Mouse (Mus musculus) neural tube, embryonic 12.5 days (tissue): Measurements from ENCODE around the gene Magi2. TPM values are rescaled to one million over a fixed set of nuclear protein-coding genes. Genes with fewer than 3 reads are reported as not detected.
A peak's percentile ranks its signal among the peaks of the same experiment; 100 is the strongest.

ENCODE experiments used
- ATAC-seq: fragments of 200-750 bp; cut with Nextera tagmentation; 2 replicates; pipeline ENCODE4 v1.8.0; 2017; ENCODE audit warnings: low read depth, mild to moderate bottlenecking, moderate TSS enrichment, moderate library complexity; ENCODE audit not compliant: low FRiP score
- H3K27ac ChIP-seq: fragments of 300-500 bp; sonication (generic); 2 replicates; pipeline ENCODE4 v1.5.1; 2016
- H3K27me3 ChIP-seq: fragments of 300-500 bp; sonication (generic); replicated peaks from 2 replicates; pipeline ENCODE4 v1.6.1; 2016; ENCODE audit warnings: mild to moderate bottlenecking
- H3K36me3 ChIP-seq: fragments of 300-500 bp; sonication (generic); 2 replicates; pipeline ENCODE4 v1.6.1; 2016; ENCODE audit warnings: mild to moderate bottlenecking
- H3K4me1 ChIP-seq: fragments of 300-500 bp; sonication (generic); 2 replicates; pipeline ENCODE4 v1.6.1; 2016
- H3K4me2 ChIP-seq: fragments of 300-500 bp; sonication (generic); replicated peaks from 2 replicates; pipeline ENCODE4 v1.6.1; 2016; ENCODE audit warnings: mild to moderate bottlenecking
- H3K4me3 ChIP-seq: fragments of 300-500 bp; sonication (generic); 2 replicates; pipeline ENCODE4 v1.5.1; 2016
- H3K9ac ChIP-seq: fragments of 300-500 bp; sonication (generic); 2 replicates; pipeline ENCODE4 v1.6.1; 2016; ENCODE audit warnings: mild to moderate bottlenecking
- H3K9me3 ChIP-seq: fragments of 300-500 bp; sonication (generic); 2 replicates; pipeline ENCODE4 v1.6.1; 2016; ENCODE audit warnings: mild to moderate bottlenecking
- WGBS: fragments of 180-500 bp; shearing (Covaris S2); methylation state at CpG from one replicate; pipeline ENCODE4 v1.1.7; 2016; 5-methylcytosine and 5-hydroxymethylcytosine counted together
- polyA plus RNA-seq: library from polyadenylated mRNA; unstranded; fragments of >200 nt; fragmentation: Nextera tagmentation; extraction: Ambion mirVana; gene quantifications from 2 replicates; pipeline ENCODE4 v1.2.1, GENCODE M21; 2016

The Magi2 gene
- polyA plus RNA-seq, 1 experiment from 2014 or later: 15.2 TPM

- 56% methylated on average over 10 of the region's 10 CpGs for WGBS
- no peak overlapping the region for H3K4me3 ChIP-seq
- H3K36me3 ChIP-seq: no peaks in the 10 kb centered on the region
- H3K9ac ChIP-seq: no peak overlapping the region
- peak; percentile 42; the same call in 1 of the 2 replicates for ATAC-seq
- H3K4me1 ChIP-seq: peaks cover 4% of the 10 kb centered on the region
- H3K9me3 ChIP-seq: no peaks in the 10 kb centered on the region
- H3K27me3 ChIP-seq: no peaks in the 10 kb centered on the region
- no peak overlapping the region for H3K27ac ChIP-seq
- H3K4me2 ChIP-seq: no peak overlapping the region
Observed at GRCm38 (mm10) chr5:20140662-20141444, 914.0 kb downstream of the Magi2 start.

DNA sequence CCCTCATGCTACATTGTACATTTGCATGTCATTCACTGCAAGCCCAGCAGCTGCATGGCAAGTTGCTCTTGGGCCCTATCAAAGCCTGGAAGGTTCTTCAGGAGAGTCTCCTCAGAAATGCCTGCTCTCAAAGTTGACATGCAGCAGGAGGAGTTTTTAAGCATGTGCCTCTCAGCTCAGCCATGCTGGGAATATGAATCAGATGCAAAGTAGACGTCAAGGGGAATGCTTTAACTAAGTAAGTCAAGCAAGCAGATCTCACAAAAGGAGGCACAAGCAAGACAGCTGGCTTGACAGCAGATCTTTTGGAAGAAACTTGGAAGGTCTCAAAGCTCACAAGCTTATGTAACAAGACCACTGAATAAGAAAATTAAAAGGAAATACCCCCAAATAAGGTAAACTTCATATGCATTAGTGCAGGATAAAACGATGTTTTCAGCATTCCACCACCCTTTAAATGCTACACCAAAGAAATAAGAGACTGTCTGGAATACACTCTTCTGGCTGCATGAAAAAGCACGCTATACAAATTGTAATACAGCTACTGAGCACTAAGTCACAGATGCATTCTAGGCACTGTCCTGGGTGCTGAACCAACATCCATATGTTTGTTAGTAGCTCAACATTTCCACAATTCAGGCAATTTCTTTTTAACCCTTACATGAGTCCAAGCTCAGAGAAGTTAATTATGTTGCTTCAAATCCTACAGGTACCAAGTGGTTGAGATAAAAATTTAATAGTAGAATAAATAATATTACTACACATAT lies 926.7 kb downstream of the Magi2 start:
- H3K9me3 ChIP-seq: no peaks in the 10 kb centered on the region
- 50% methylated on average over 3 of the region's 3 CpGs for WGBS
- no peaks in the 10 kb centered on the region for H3K27me3 ChIP-seq
- H3K4me2 ChIP-seq: no peak overlapping the region
- no peak overlapping the region for H3K9ac ChIP-seq
- H3K4me1 ChIP-seq: no peaks in the 10 kb centered on the region
- no peak for ATAC-seq
- H3K4me3 ChIP-seq: no peak overlapping the region
- H3K36me3 ChIP-seq: no peaks in the 10 kb centered on the region
- no peak overlapping the region for H3K27ac ChIP-seq

- WGBS: 13% methylated on average over 5 of the region's 5 CpGs
Observed at GRCm38 (mm10) chr5:20196765-20197164, 969.9 kb downstream of the Magi2 start.

DNA sequence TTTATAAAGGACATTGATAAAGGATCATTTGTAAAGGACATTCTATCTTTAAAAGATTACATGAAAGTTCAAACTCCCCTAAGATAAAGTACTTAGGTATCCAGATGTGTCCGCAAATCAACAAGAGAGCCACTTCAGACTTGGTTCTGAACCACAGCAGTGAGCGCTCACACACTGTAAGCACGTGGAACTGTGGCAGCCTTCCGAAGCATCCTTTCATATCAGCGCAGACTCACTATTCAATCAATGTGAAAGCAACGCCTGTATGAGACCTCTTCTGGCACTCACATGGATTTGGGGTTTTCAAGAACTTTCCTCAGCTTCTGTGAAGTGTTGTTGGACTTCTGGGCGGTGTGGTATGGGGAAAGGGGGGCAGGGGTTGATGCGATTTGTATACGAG lies 970.6 kb downstream of the Magi2 start:
- no peaks in the 10 kb centered on the region for H3K27me3 ChIP-seq
- peak; percentile 79 for ATAC-seq
- peaks cover 13% of the 10 kb centered on the region for H3K4me1 ChIP-seq
- no peak overlapping the region for H3K4me2 ChIP-seq
- no peak overlapping the region for H3K27ac ChIP-seq
- H3K36me3 ChIP-seq: no peaks in the 10 kb centered on the region
- H3K4me3 ChIP-seq: no peak overlapping the region
- H3K9ac ChIP-seq: no peak overlapping the region
- WGBS: 61% methylated on average over 9 of the region's 9 CpGs
- no peaks in the 10 kb centered on the region for H3K9me3 ChIP-seq

More at GRCm38 (mm10) chr5:20196765-20197164, 969.9 kb downstream of the Magi2 start:
- peak; percentile 96 for ATAC-seq
- H3K9ac ChIP-seq: 0 out of 2 replicates have a peak overlapping the region, but pooled peaks have one; percentile 8
- no peaks in the 10 kb centered on the region for H3K9me3 ChIP-seq
- H3K4me2 ChIP-seq: peak overlapping the region; percentile 22; the same call in 1 of the 2 replicates
- H3K4me1 ChIP-seq: peaks cover 13% of the 10 kb centered on the region
- no peaks in the 10 kb centered on the region for H3K27me3 ChIP-seq
- H3K27ac ChIP-seq: peak overlapping the region; percentile 42; the same call in 1 of the 2 replicates
- H3K36me3 ChIP-seq: no peaks in the 10 kb centered on the region
- no peak overlapping the region for H3K4me3 ChIP-seq

- H3K27me3 ChIP-seq: no peaks in the 10 kb centered on the region
- WGBS: 71% methylated on average over 1 of the region's 1 CpGs
- peaks cover 13% of the 10 kb centered on the region for H3K4me1 ChIP-seq
- no peak overlapping the region for H3K9ac ChIP-seq
- no peaks in the 10 kb centered on the region for H3K36me3 ChIP-seq
- no peak for ATAC-seq
- H3K27ac ChIP-seq: no peak overlapping the region
- no peak overlapping the region for H3K4me3 ChIP-seq
- H3K9me3 ChIP-seq: no peaks in the 10 kb centered on the region
- no peak overlapping the region for H3K4me2 ChIP-seq
Observed at GRCm38 (mm10) chr5:20201348-20201747, 974.5 kb downstream of the Magi2 start.

- 93% methylated on average over 2 of the region's 2 CpGs for WGBS
- Histone ChIP-seq H3K9me3 (no peaks in the 10 kb centered on the region), H3K4me3 (no peak overlapping the region), H3K36me3 (no peaks in the 10 kb centered on the region), H3K4me1 (no peaks in the 10 kb centered on the region), H3K4me2 (no peak overlapping the region), H3K27ac (no peak overlapping the region), H3K27me3 (no peaks in the 10 kb centered on the region), H3K9ac (no peak overlapping the region)
- ATAC-seq: no peak
Observed at GRCm38 (mm10) chr5:20208110-20208509, 981.3 kb downstream of the Magi2 start.

DNA sequence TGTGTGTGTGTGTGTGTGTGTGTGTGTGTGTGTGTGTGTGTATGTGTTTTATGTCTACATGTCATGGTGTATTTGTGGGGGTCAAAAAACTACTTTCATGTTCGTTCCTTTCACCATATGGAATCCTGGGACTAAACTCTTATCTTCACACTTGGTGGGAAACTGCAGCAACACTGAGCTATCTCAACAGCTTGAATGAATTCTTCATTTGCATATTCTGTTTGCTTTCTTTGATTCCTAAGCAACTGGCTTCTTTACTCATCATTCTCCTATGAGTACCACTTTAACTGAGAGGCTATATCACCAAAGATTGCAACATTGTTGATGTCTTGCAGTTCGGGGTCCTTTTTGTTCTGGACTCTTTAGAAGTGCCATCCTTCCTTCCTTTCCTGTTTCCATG lies 986.5 kb downstream of the Magi2 start:
- Histone ChIP-seq H3K9me3 (no peaks in the 10 kb centered on the region), H3K36me3 (no peaks in the 10 kb centered on the region), H3K4me2 (no peak overlapping the region), H3K9ac (no peak overlapping the region), H3K27me3 (no peaks in the 10 kb centered on the region), H3K27ac (no peak overlapping the region), H3K4me1 (no peaks in the 10 kb centered on the region), H3K4me3 (no peak overlapping the region)
- 71% methylated on average over 2 of the region's 2 CpGs for WGBS
- no peak for ATAC-seq

DNA sequence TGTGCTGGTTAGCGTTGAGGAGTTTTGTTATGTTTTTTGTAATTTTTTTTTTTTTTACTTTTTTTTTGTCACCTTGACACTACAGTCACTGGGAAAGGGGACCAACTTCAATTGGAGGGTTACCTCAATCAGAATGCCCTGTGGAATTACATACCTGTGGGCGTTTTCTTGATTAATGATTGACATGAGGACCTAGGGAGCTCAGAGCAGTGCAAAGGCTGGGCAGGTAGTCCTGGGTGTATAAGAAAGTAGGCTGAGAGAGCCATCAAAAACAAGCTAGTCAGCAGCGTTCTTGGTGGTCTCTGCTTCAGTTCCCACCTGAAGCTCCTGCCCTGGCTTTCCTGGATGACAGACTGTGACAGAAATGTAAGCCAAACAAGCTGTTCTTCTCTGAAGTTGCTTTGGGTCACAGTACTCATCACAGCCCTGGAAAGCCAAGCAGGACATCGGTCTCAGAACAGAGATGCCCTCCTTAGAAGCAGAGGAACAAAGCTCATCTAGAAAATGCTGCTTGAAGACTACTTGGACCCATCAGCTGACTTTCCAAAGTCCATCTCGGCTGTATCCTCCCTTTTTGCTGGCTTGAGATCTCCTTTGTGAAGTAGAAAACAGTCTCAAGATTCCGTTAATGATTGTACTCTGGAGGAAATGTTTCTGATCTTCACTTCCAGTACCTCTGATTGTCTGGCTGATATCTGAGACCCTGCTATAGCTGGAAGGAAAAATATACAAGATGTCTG lies 999.8 kb downstream of the Magi2 start:
- ATAC-seq: no peak
- Histone ChIP-seq H3K36me3 (no peaks in the 10 kb centered on the region), H3K9me3 (no peaks in the 10 kb centered on the region), H3K9ac (no peak overlapping the region), H3K4me2 (no peak overlapping the region), H3K27ac (no peak overlapping the region), H3K4me3 (no peak overlapping the region), H3K27me3 (no peaks in the 10 kb centered on the region), H3K4me1 (peaks cover 3% of the 10 kb centered on the region; the same call in 1 of the 2 replicates)
- 86% methylated on average over 6 of the region's 6 CpGs for WGBS

- H3K9ac ChIP-seq: no peak overlapping the region
- H3K36me3 ChIP-seq: no peaks in the 10 kb centered on the region
- no peak overlapping the region for H3K27ac ChIP-seq
- H3K9me3 ChIP-seq: no peaks in the 10 kb centered on the region
- peak overlapping the region; percentile 34 for H3K4me2 ChIP-seq
- no peaks in the 10 kb centered on the region for H3K27me3 ChIP-seq
- peaks cover 3% of the 10 kb centered on the region; the same call in 1 of the 2 replicates for H3K4me1 ChIP-seq
- 0 out of 2 replicates have a peak, but pooled peaks have one; percentile 39 for ATAC-seq
- 51% methylated on average over 16 of the region's 16 CpGs for WGBS
- H3K4me3 ChIP-seq: no peak overlapping the region
Observed at GRCm38 (mm10) chr5:20227912-20228762, 1001.3 kb downstream of the Magi2 start.

- 79% methylated on average over 3 of the region's 3 CpGs for WGBS
- H3K9me3 ChIP-seq: no peaks in the 10 kb centered on the region
- no peak for ATAC-seq
- no peak overlapping the region for H3K4me3 ChIP-seq
- no peak overlapping the region for H3K9ac ChIP-seq
- H3K27me3 ChIP-seq: no peaks in the 10 kb centered on the region
- no peak overlapping the region for H3K27ac ChIP-seq
- H3K4me2 ChIP-seq: no peak overlapping the region
- H3K4me1 ChIP-seq: peaks cover 3% of the 10 kb centered on the region; the same call in 1 of the 2 replicates
- H3K36me3 ChIP-seq: no peaks in the 10 kb centered on the region
Observed at GRCm38 (mm10) chr5:20231908-20232307, 1005.1 kb downstream of the Magi2 start.

- Histone ChIP-seq H3K9me3 (no peaks in the 10 kb centered on the region), H3K4me2 (no peak overlapping the region), H3K27ac (no peak overlapping the region), H3K4me3 (no peak overlapping the region), H3K9ac (no peak overlapping the region), H3K36me3 (no peaks in the 10 kb centered on the region), H3K4me1 (no peaks in the 10 kb centered on the region), H3K27me3 (no peaks in the 10 kb centered on the region)
- ATAC-seq: no peak
- 77% methylated on average over 2 of the region's 2 CpGs for WGBS
Observed at GRCm38 (mm10) chr5:20241523-20241922, 1014.7 kb downstream of the Magi2 start.
